Mouse (Mus musculus) thymus, adult 2 months (tissue): Measurements from ENCODE around the gene Slc8a1.

Source experiments
- CTCF ChIP-seq: fragments of 200-500 bp; IDR thresholded peaks from 2 replicates; pipeline ENCODE4 v1.5.1; 2012; ENCODE audit warnings: mild to moderate bottlenecking, control low read depth, low read length, moderate library complexity, borderline replicate concordance; ENCODE audit not compliant: control insufficient read depth, poor library complexity, insufficient read depth; ENCODE audit errors: extremely low read depth
- POLR2A ChIP-seq: fragments of 200-500 bp; IDR thresholded peaks from 2 replicates; pipeline ENCODE4 v1.6.1; 2012; ENCODE audit warnings: mild to moderate bottlenecking, low read length, control low read depth, moderate library complexity; ENCODE audit not compliant: control insufficient read depth, poor library complexity, insufficient read depth; ENCODE audit errors: extremely low read depth

GRCm38 (mm10) chr17:81750664-81751063, 12.5 kb upstream of the Slc8a1 start:
- TF ChIP-seq CTCF (no peak), POLR2A (no peak)
